In genomic region chr1:180388481-180388880, GRCm38 (mm10) we compare ENCODE assay signal across 8 mouse cellular contexts. TPM values are rescaled to one million over a fixed set of nuclear protein-coding genes. Genes with fewer than 3 reads are reported as not detected.
DNase-seq lines count a peak whose midpoint lies in the region; ATAC-seq and TF ChIP-seq lines count a peak whose summit lies in the region.
"Had no signal": no experiment of that assay in that cellular context is flagged by ENCODE, and none has a peak within 500 bp of the region (broad histone marks: within the 10 kb centered on the region; RNA-seq: fewer than 3 reads in every experiment).

No protein-coding gene starts in this region.

- peak; percentile 44 for DNase-seq in kidney, adult 2 months
- DNase-seq in kidney, postnatal 10 days: no peak
- no peak for DNase-seq in MEL (ENCODE audit: low read depth, low spot score)
- DNase-seq in left cerebral cortex, adult 9 months (ENCODE audit: low spot score in 2 of 2): no peak
- no peak for DNase-seq in spleen, adult 12 weeks (ENCODE audit: low spot score)

- peaks cover 31% of the 10 kb centered on the region for H3K4me1 ChIP-seq in kidney, adult 2 months (ENCODE audit: control insufficient read depth, insufficient read depth, low read length)
- peaks cover 0 to 42% of the 10 kb centered on the region in 2 experiments for H3K4me1 ChIP-seq in MEL (ENCODE audit: control insufficient read depth in 1 of 2, insufficient read depth in 2 of 2, low read length in 2 of 2)
- peaks cover 54% of the 10 kb centered on the region for H3K4me1 ChIP-seq in heart, embryonic 12.5 days (replicated peaks)
- peaks cover 34% of the 10 kb centered on the region for H3K4me1 ChIP-seq in small intestine, adult 2 months (ENCODE audit: control insufficient read depth, insufficient read depth, insufficient read length, low read length)

- H3K36me3 ChIP-seq in kidney, adult 2 months (ENCODE audit: control insufficient read depth, insufficient read depth, low read length): no peaks in the 10 kb centered on the region
- peaks cover 0 to 31% of the 10 kb centered on the region in 2 experiments; a peak in 2 of 4 replicates for H3K36me3 ChIP-seq in MEL (ENCODE audit: control insufficient read depth in 1 of 2, insufficient read depth in 2 of 2, low read length in 2 of 2)
- no peaks in the 10 kb centered on the region for H3K36me3 ChIP-seq in heart, embryonic 12.5 days
- no peaks in the 10 kb centered on the region for H3K36me3 ChIP-seq in small intestine, adult 2 months (ENCODE audit: control insufficient read depth, insufficient read depth, low read length)
- H3K36me3 ChIP-seq: liver, embryonic 15.5 days had no signal

- TF ChIP-seq EP300 in MEL (IDR thresholded peaks at IDR 0.05; ENCODE audit: low read depth in 1 of 2, low read length in 2 of 2): no peak

- no peak overlapping the region for H3K9ac ChIP-seq in MEL (ENCODE audit: control insufficient read depth, low read depth, low read length, poor library complexity, severe bottlenecking)
- H3K9ac ChIP-seq in heart, embryonic 12.5 days: peak overlapping the region; percentile 33; the same call in 1 of the 2 replicates
- H3K9ac ChIP-seq: liver, embryonic 15.5 days had no signal

- ATAC-seq in heart, embryonic 12.5 days (ENCODE audit: insufficient number of reproducible peaks, low FRiP score): no peak

- TF ChIP-seq RAD21 in MEL (IDR thresholded peaks at IDR 0.05; ENCODE audit: low read depth, low read length): no peak

- H3K4me2 ChIP-seq in heart, embryonic 12.5 days: no peak overlapping the region

- no peak overlapping the region for H3K4me3 ChIP-seq in kidney, adult 2 months (ENCODE audit: insufficient read depth, low read depth, low read length)
- no peak overlapping the region for H3K4me3 ChIP-seq in MEL (ENCODE audit: control insufficient read depth in 1 of 2, insufficient read depth in 1 of 2, low read depth in 2 of 2, low read length in 2 of 2)
- H3K4me3 ChIP-seq in heart, embryonic 12.5 days: no peak overlapping the region
- no peak overlapping the region for H3K4me3 ChIP-seq in small intestine, adult 2 months (ENCODE audit: low read depth, low read length)

- H3K79me2 ChIP-seq in MEL (ENCODE audit: control insufficient read depth, insufficient read depth, low read length, poor library complexity): no peaks in the 10 kb centered on the region; the same call in 1 of the 2 replicates

- no peaks in the 10 kb centered on the region for H3K27me3 ChIP-seq in kidney, adult 2 months (replicated peaks; ENCODE audit: control insufficient read depth, insufficient read depth, low read length)
- H3K27me3 ChIP-seq in MEL (ENCODE audit: control insufficient read depth in 1 of 2, insufficient read depth in 2 of 2, low read length in 2 of 2): no peaks in the 10 kb centered on the region
- H3K27me3 ChIP-seq in heart, embryonic 12.5 days (replicated peaks): no peaks in the 10 kb centered on the region
- H3K27me3 ChIP-seq in small intestine, adult 2 months (ENCODE audit: control insufficient read depth, insufficient read depth, low read length): no peaks in the 10 kb centered on the region
- H3K27me3 ChIP-seq: liver, embryonic 15.5 days had no signal

- TF ChIP-seq CTCF in kidney, adult 2 months (conservative IDR thresholded peaks at IDR 0.05; ENCODE audit: insufficient read depth, insufficient read length, low read depth, low read length): no peak
- no peak for TF ChIP-seq CTCF in MEL (IDR thresholded peaks at IDR 0.05 in 2 of 3, conservative IDR thresholded peaks at IDR 0.05 in 1 of 3; ENCODE audit: control insufficient read depth in 1 of 3, insufficient read depth in 1 of 3, low read depth in 2 of 3, low read length in 3 of 3, poor library complexity in 1 of 3, severe bottlenecking in 1 of 3)
- no peak for TF ChIP-seq CTCF in small intestine, adult 2 months (IDR thresholded peaks at IDR 0.05; ENCODE audit: extremely low read depth, insufficient read length, insufficient replicate concordance, low read depth, low read length)

- H3K9me3 ChIP-seq in MEL (replicated peaks; ENCODE audit: insufficient read depth, low read length): no peaks in the 10 kb centered on the region
- 0 out of 2 replicates have a peak, but pooled peaks cover 6% of the 10 kb centered on the region for H3K9me3 ChIP-seq in heart, embryonic 12.5 days (replicated peaks)
- H3K9me3 ChIP-seq: liver, embryonic 15.5 days had no signal

- 25% methylated on average over 1 of the region's 1 CpGs for WGBS in kidney, adult 2 months
- WGBS in heart, embryonic 12.5 days: 27% methylated on average over 1 of the region's 1 CpGs
- 33% methylated on average over 1 of the region's 1 CpGs for WGBS in small intestine, adult 2 months

- TF ChIP-seq POLR2A in kidney, adult 2 months (IDR thresholded peaks at IDR 0.05; ENCODE audit: low read depth, low read length): no peak
- TF ChIP-seq POLR2A in MEL (IDR thresholded peaks at IDR 0.05; ENCODE audit: control insufficient read depth in 1 of 2, insufficient read depth in 1 of 2, low read depth in 1 of 2, low read length in 2 of 2, poor library complexity in 1 of 2): no peak
- TF ChIP-seq POLR2A in small intestine, adult 2 months (IDR thresholded peaks at IDR 0.05; ENCODE audit: low read depth, low read length): no peak

- H3K27ac ChIP-seq in kidney, adult 2 months (ENCODE audit: insufficient read depth, low read depth, low read length): peak overlapping the region; percentile 54
- peak overlapping the region; percentile 49 for H3K27ac ChIP-seq in MEL (ENCODE audit: control insufficient read depth, low read depth, low read length)
- peak overlapping the region; percentile 52; the same call in 1 of the 2 replicates for H3K27ac ChIP-seq in heart, embryonic 12.5 days (ENCODE audit: poor library complexity, severe bottlenecking)
- H3K27ac ChIP-seq in small intestine, adult 2 months (ENCODE audit: insufficient read depth, low read depth, low read length): peak overlapping the region; percentile 49

TF ChIP-seq in MEL, 35 proteins besides CTCF, POLR2A, EP300 and RAD21:
- TF ChIP-seq ZMIZ1 (IDR thresholded peaks at IDR 0.05; ENCODE audit: low read depth, low read length): no peak
- TF ChIP-seq MEF2A (IDR thresholded peaks at IDR 0.05; ENCODE audit: extremely low read depth, insufficient replicate concordance, low read depth, low read length, poor library complexity, severe bottlenecking): no peak
- no peak for TF ChIP-seq MAX (IDR thresholded peaks at IDR 0.05; ENCODE audit: low read length)
- no peak for TF ChIP-seq GATA1 (IDR thresholded peaks at IDR 0.05; ENCODE audit: low read depth, low read length)
- TF ChIP-seq UBTF (IDR thresholded peaks at IDR 0.05; ENCODE audit: borderline replicate concordance, insufficient read depth, low read depth, low read length): no peak
- TF ChIP-seq CHD1 (IDR thresholded peaks at IDR 0.05; ENCODE audit: low read depth, low read length): no peak
- TF ChIP-seq HCFC1 (IDR thresholded peaks at IDR 0.05; ENCODE audit: low read depth, low read length): no peak
- TF ChIP-seq CHD2 (IDR thresholded peaks at IDR 0.05; ENCODE audit: low read length): no peak

RNA-seq across cellular contexts. Expression of gene Itpkb, which starts 58.2 kb away (rescaled TPM):
- 14.1 and 14.9 TPM in 2 replicates for polyA plus RNA-seq in kidney, adult 2 months (2012; rRNA removed)
- total RNA-seq in MEL (2012; rRNA removed): 3.4 and 3.7 TPM in 2 replicates
- polyA plus RNA-seq in MEL (2012; ENCODE audit: insufficient read depth in 1 of 2, insufficient read length in 2 of 2, low read depth in 1 of 2, low replicate concordance in 2 of 2, missing spikeins in 1 of 2): 1 to 10 TPM in 1 of 2 experiments, not detected in 1; 9.2 TPM
- polyA plus RNA-seq in heart, embryonic 12.5 days (2016; fragmentation: Nextera tagmentation; extraction: Ambion mirVana): 7.2 and 9.1 TPM in 2 replicates
- 4.4 and 6.0 TPM in 2 replicates for polyA plus RNA-seq in small intestine, adult 2 months (2012; rRNA removed)
